Mouse (Mus musculus): ENCODE measurements around the gene Lsm4. TPM values are rescaled to one million over a fixed set of nuclear protein-coding genes. Genes with fewer than 3 reads are reported as not detected.

Lsm4 gene
- polyA plus RNA-seq, 2 experiments: 182 to 247 TPM

- Histone ChIP-seq H3K4me3 (replicated peaks; ENCODE audit: low read length) (no peak overlapping the region), H3K4me2 (replicated peaks; ENCODE audit: low read depth, low read length, severe bottlenecking) (no peak overlapping the region), H3K9ac (ENCODE audit: low read depth, low read length, severe bottlenecking) (no peak overlapping the region), H3K27me3 (ENCODE audit: control insufficient read depth, insufficient read depth, low read length) (no peaks in the 10 kb centered on the region), H3K36me3 (ENCODE audit: control insufficient read depth, insufficient read depth, low read length) (peaks cover 22% of the 10 kb centered on the region), H3K4me1 (ENCODE audit: control insufficient read depth, insufficient read depth, low read length) (peaks cover 15% of the 10 kb centered on the region), H3K27ac (replicated peaks; ENCODE audit: low read depth, low read length) (no peak overlapping the region), H3K9me3 (ENCODE audit: control insufficient read depth, low read length) (no peaks in the 10 kb centered on the region)
- ATAC-seq (ENCODE audit: low FRiP score, low read depth) (no peak), DNase-seq (ENCODE audit: low spot score) (no peak)
- WGBS: 96% methylated on average over 15 of the region's 15 CpGs
- no peak for TF ChIP-seq POLR2A (IDR thresholded peaks at IDR 0.05; ENCODE audit: borderline replicate concordance, extremely low read depth, insufficient read depth, insufficient read length)
Observed at GRCm38 (mm10) chr8:70677451-70678080, 4.5 kb downstream of the Lsm4 start.

GRCm38 (mm10) chr8:70678679-70679078 is 5.6 kb downstream of the Lsm4 start:
- no peak overlapping the region for H3K4me3 ChIP-seq (replicated peaks; ENCODE audit: low read length)
- TF ChIP-seq POLR2A (IDR thresholded peaks at IDR 0.05; ENCODE audit: borderline replicate concordance, extremely low read depth, insufficient read depth, insufficient read length): no peak
- no peak overlapping the region for H3K9ac ChIP-seq (ENCODE audit: low read depth, low read length, severe bottlenecking)
- no peak overlapping the region for H3K4me2 ChIP-seq (replicated peaks; ENCODE audit: low read depth, low read length, severe bottlenecking)
- no peak for ATAC-seq (ENCODE audit: low FRiP score, low read depth)
- no peak overlapping the region for H3K27ac ChIP-seq (replicated peaks; ENCODE audit: low read depth, low read length)
- H3K9me3 ChIP-seq (ENCODE audit: control insufficient read depth, low read length): no peaks in the 10 kb centered on the region
- peaks cover 15% of the 10 kb centered on the region for H3K4me1 ChIP-seq (ENCODE audit: control insufficient read depth, insufficient read depth, low read length)
- H3K27me3 ChIP-seq (ENCODE audit: control insufficient read depth, insufficient read depth, low read length): no peaks in the 10 kb centered on the region
- peaks cover 22% of the 10 kb centered on the region for H3K36me3 ChIP-seq (ENCODE audit: control insufficient read depth, insufficient read depth, low read length)
- DNase-seq (ENCODE audit: low spot score): no peak

GRCm38 (mm10) chr8:70679404-70679803 is 6.4 kb downstream of the Lsm4 start:
- ATAC-seq (ENCODE audit: low FRiP score, low read depth): no peak
- H3K9me3 ChIP-seq (ENCODE audit: control insufficient read depth, low read length): no peaks in the 10 kb centered on the region
- no peak overlapping the region for H3K4me3 ChIP-seq (replicated peaks; ENCODE audit: low read length)
- TF ChIP-seq POLR2A (IDR thresholded peaks at IDR 0.05; ENCODE audit: borderline replicate concordance, extremely low read depth, insufficient read depth, insufficient read length): no peak
- no peak overlapping the region for H3K4me2 ChIP-seq (replicated peaks; ENCODE audit: low read depth, low read length, severe bottlenecking)
- H3K9ac ChIP-seq (ENCODE audit: low read depth, low read length, severe bottlenecking): no peak overlapping the region
- no peak overlapping the region for H3K27ac ChIP-seq (replicated peaks; ENCODE audit: low read depth, low read length)
- 97% methylated on average over 4 of the region's 4 CpGs for WGBS
- no peaks in the 10 kb centered on the region for H3K27me3 ChIP-seq (ENCODE audit: control insufficient read depth, insufficient read depth, low read length)
- peaks cover 8% of the 10 kb centered on the region; the same call in 1 of the 2 replicates for H3K4me1 ChIP-seq (ENCODE audit: control insufficient read depth, insufficient read depth, low read length)
- no peak for DNase-seq (ENCODE audit: low spot score)
- H3K36me3 ChIP-seq (ENCODE audit: control insufficient read depth, insufficient read depth, low read length): peaks cover 22% of the 10 kb centered on the region

GRCm38 (mm10) chr8:70680039-70680438 is 7.0 kb downstream of the Lsm4 start:
- 74% methylated on average over 3 of the region's 3 CpGs for WGBS
- no peak overlapping the region for H3K9ac ChIP-seq (ENCODE audit: low read depth, low read length, severe bottlenecking)

GRCm38 (mm10) chr8:70681410-70681809 is 8.4 kb downstream of the Lsm4 start:
- H3K36me3 ChIP-seq (ENCODE audit: control insufficient read depth, insufficient read depth, low read length): peaks cover 22% of the 10 kb centered on the region
- H3K4me1 ChIP-seq (ENCODE audit: control insufficient read depth, insufficient read depth, low read length): peaks cover 6% of the 10 kb centered on the region; the same call in 1 of the 2 replicates
- no peaks in the 10 kb centered on the region for H3K9me3 ChIP-seq (ENCODE audit: control insufficient read depth, low read length)
- no peak overlapping the region for H3K4me2 ChIP-seq (replicated peaks; ENCODE audit: low read depth, low read length, severe bottlenecking)
- no peak for TF ChIP-seq POLR2A (IDR thresholded peaks at IDR 0.05; ENCODE audit: borderline replicate concordance, extremely low read depth, insufficient read depth, insufficient read length)
- no peak overlapping the region for H3K27ac ChIP-seq (replicated peaks; ENCODE audit: low read depth, low read length)
- DNase-seq (ENCODE audit: low spot score) (no peak), ATAC-seq (ENCODE audit: low FRiP score, low read depth) (no peak)
- no peak overlapping the region for H3K9ac ChIP-seq (ENCODE audit: low read depth, low read length, severe bottlenecking)
- H3K27me3 ChIP-seq (ENCODE audit: control insufficient read depth, insufficient read depth, low read length): no peaks in the 10 kb centered on the region
- whole genome bisulfite sequencing: 68% methylated on average over 3 of the region's 3 CpGs
- H3K4me3 ChIP-seq (replicated peaks; ENCODE audit: low read length): no peak overlapping the region

More at GRCm38 (mm10) chr8:70680039-70680438, 7.0 kb downstream of the Lsm4 start:
- Histone ChIP-seq H3K36me3 (ENCODE audit: control insufficient read depth, insufficient read depth, low read length) (peaks cover 22% of the 10 kb centered on the region), H3K4me3 (replicated peaks; ENCODE audit: low read length) (no peak overlapping the region), H3K4me1 (ENCODE audit: control insufficient read depth, insufficient read depth, low read length) (peaks cover 6% of the 10 kb centered on the region; the same call in 1 of the 2 replicates), H3K4me2 (replicated peaks; ENCODE audit: low read depth, low read length, severe bottlenecking) (no peak overlapping the region), H3K27ac (replicated peaks; ENCODE audit: low read depth, low read length) (no peak overlapping the region), H3K27me3 (ENCODE audit: control insufficient read depth, insufficient read depth, low read length) (no peaks in the 10 kb centered on the region), H3K9me3 (ENCODE audit: control insufficient read depth, low read length) (no peaks in the 10 kb centered on the region)
- TF ChIP-seq POLR2A (IDR thresholded peaks at IDR 0.05; ENCODE audit: borderline replicate concordance, extremely low read depth, insufficient read depth, insufficient read length): no peak
- DNase-seq (ENCODE audit: low spot score) (no peak), ATAC-seq (ENCODE audit: low FRiP score, low read depth) (no peak)
